Mouse (Mus musculus): ENCODE measurements at regions not wholly inside any gene's neighbourhood (a gene's known extent, or its start where the extent isn't known, plus 50 kb on each side); places are given as distances from the start of the nearest gene placed in this dataset.

- H3K9me3 ChIP-seq = no peaks in the 10 kb centered on the region
- no peak overlapping the region for H3K27ac ChIP-seq (replicated peaks)
- no peak overlapping the region for H3K4me2 ChIP-seq (replicated peaks)
- H3K4me3 ChIP-seq = no peak overlapping the region
- no peak for ATAC-seq (ENCODE audit: low FRiP score, low read depth)
- 81% methylated on average over 9 of the region's 9 CpGs for whole genome bisulfite sequencing
- H3K9ac ChIP-seq (replicated peaks) = no peak overlapping the region
- H3K27me3 ChIP-seq = no peaks in the 10 kb centered on the region
- no peaks in the 10 kb centered on the region for H3K4me1 ChIP-seq
- no peaks in the 10 kb centered on the region for H3K36me3 ChIP-seq
These were observed 58.5 kb upstream of the Zfp706 start for GRCm38 (mm10) chr15:37065926-37066550.

DNA sequence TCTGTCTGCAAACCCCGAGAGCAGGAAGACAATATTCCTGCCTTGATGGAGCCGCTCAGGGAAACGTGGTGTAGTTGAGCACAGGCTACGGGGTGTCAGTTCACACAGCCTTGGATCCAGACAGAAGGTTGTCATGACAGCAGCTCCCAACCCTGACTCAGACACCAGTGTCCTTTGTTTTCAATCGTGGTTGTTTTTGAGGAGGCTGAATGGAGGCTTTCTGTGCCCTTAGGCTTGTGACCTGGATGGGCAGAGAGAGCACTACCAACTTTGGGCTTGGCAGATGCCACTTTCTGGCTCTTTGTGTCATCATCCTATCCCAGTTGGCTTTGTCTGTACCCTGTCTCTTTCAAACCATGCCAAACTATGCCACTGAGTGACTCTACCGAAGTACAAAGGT, 57.8 kb upstream of the Zfp706 start:
- no peak for ATAC-seq (ENCODE audit: low FRiP score, low read depth)

DNA sequence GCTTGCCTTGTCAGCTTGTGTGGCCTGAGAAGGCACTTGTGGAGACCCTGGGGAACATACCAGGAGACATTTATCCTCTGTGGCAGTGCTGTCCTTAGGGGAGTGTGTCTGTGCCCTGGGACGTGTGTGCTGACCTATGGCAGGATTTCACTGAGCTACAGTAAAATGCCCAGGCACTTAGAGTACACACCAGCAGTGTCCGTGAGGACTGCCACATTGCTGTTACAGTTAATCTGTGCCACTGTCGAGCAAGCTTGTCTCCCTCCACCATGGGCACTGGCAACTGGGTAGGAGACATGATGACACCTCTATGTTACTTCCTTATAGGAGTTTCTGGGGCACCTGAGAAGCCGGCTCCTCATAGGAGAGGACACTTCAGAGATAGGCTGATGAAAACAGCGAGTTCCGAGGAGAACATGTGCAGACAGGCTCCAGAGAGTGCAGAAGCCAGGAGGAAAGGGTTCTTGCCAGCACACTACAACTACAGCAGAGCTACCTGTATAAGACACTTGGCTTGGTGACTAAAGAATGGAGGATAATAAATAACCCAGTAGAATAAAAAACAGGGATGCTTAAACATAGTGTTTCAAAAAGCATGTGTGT, 56.3 kb upstream of the Zfp706 start:
- Histone ChIP-seq H3K4me1 (no peaks in the 10 kb centered on the region), H3K4me3 (no peak overlapping the region), H3K27ac (replicated peaks) (no peak overlapping the region), H3K4me2 (replicated peaks) (no peak overlapping the region), H3K27me3 (no peaks in the 10 kb centered on the region), H3K36me3 (no peaks in the 10 kb centered on the region), H3K9ac (replicated peaks) (no peak overlapping the region), H3K9me3 (no peaks in the 10 kb centered on the region)
- ATAC-seq (ENCODE audit: low FRiP score, low read depth) = no peak
- 83% methylated on average over 6 of the region's 6 CpGs for WGBS

More for the DNA sequence above, 57.8 kb upstream of the Zfp706 start:
- Histone ChIP-seq H3K27ac (replicated peaks) (no peak overlapping the region), H3K27me3 (no peaks in the 10 kb centered on the region), H3K9me3 (no peaks in the 10 kb centered on the region), H3K4me3 (no peak overlapping the region), H3K9ac (replicated peaks) (no peak overlapping the region), H3K36me3 (no peaks in the 10 kb centered on the region), H3K4me2 (replicated peaks) (no peak overlapping the region), H3K4me1 (no peaks in the 10 kb centered on the region)
- WGBS = 72% methylated on average over 6 of the region's 6 CpGs

GRCm38 (mm10) chr15:37062585-37062984, 55.0 kb upstream of the Zfp706 start:
- Histone ChIP-seq H3K9me3 (no peaks in the 10 kb centered on the region), H3K9ac (replicated peaks) (no peak overlapping the region), H3K27ac (replicated peaks) (no peak overlapping the region), H3K36me3 (no peaks in the 10 kb centered on the region), H3K4me1 (no peaks in the 10 kb centered on the region), H3K27me3 (no peaks in the 10 kb centered on the region), H3K4me3 (no peak overlapping the region), H3K4me2 (replicated peaks) (no peak overlapping the region)
- 84% methylated on average over 7 of the region's 7 CpGs for WGBS
- ATAC-seq (ENCODE audit: low FRiP score, low read depth) = no peak

- H3K4me1 ChIP-seq = no peaks in the 10 kb centered on the region
- 81% methylated on average over 6 of the region's 6 CpGs for WGBS
- H3K27ac ChIP-seq (replicated peaks) = no peak overlapping the region
- no peaks in the 10 kb centered on the region for H3K9me3 ChIP-seq
- no peaks in the 10 kb centered on the region for H3K27me3 ChIP-seq
- no peak overlapping the region for H3K9ac ChIP-seq (replicated peaks)
- no peak overlapping the region for H3K4me2 ChIP-seq (replicated peaks)
- H3K4me3 ChIP-seq = no peak overlapping the region
- no peak for ATAC-seq (ENCODE audit: low FRiP score, low read depth)
- no peaks in the 10 kb centered on the region for H3K36me3 ChIP-seq
These were observed 53.9 kb upstream of the Zfp706 start for GRCm38 (mm10) chr15:37061501-37061900.

DNA sequence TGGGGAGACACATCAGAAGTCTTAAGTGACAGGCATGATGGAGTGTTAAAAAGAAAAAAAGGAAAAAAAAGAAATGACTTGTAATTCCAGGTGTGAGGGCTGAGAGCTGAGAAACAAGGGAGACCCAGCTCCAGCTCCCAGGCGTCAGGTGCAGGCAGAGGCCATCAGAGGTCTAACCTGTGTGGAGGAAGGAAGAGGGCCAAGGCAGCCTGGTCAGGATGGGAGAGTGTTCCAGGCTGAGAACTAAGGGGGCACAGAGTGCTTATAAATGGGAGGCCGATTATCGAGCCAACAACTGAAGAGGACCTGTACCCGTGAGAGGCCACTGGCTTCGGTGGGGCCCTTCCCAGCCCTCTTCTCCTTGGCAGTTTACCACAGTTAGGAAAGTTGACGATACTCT, 53.3 kb upstream of the Zfp706 start:
- Histone ChIP-seq H3K9me3 (no peaks in the 10 kb centered on the region), H3K27me3 (no peaks in the 10 kb centered on the region), H3K4me1 (no peaks in the 10 kb centered on the region), H3K36me3 (no peaks in the 10 kb centered on the region), H3K4me2 (replicated peaks) (no peak overlapping the region), H3K9ac (replicated peaks) (no peak overlapping the region), H3K4me3 (no peak overlapping the region), H3K27ac (replicated peaks) (no peak overlapping the region)
- WGBS = over 99% methylated on average over 6 of the region's 6 CpGs
- ATAC-seq (ENCODE audit: low FRiP score, low read depth) = no peak

Measured in midbrain, embryonic 12.5 days (tissue).